Mouse (Mus musculus): ENCODE measurements around the gene Tmem106a. TPM values are rescaled to one million over a fixed set of nuclear protein-coding genes. Genes with fewer than 3 reads are reported as not detected.
"Not testable (repeated sequence)": the region's sequence is repeated elsewhere in the genome, so short reads cannot be mapped to it uniquely, and the experiment has no call there.

Gene Tmem106a
- 1 to 10 TPM; 1.5 to 2.4 TPM for total RNA-seq (2021)
- long read RNA-seq, experiment 1, partial matches to known transcripts, result 1 of 2 reads
- long read RNA-seq, experiment 1, other reads (novel, unspliced or antisense), result 0 of 2 reads
- long read RNA-seq, experiment 2, partial matches to known transcripts, result 0 of 2 reads
- long read RNA-seq, experiment 2, other reads (novel, unspliced or antisense), result 0 of 2 reads

DNA sequence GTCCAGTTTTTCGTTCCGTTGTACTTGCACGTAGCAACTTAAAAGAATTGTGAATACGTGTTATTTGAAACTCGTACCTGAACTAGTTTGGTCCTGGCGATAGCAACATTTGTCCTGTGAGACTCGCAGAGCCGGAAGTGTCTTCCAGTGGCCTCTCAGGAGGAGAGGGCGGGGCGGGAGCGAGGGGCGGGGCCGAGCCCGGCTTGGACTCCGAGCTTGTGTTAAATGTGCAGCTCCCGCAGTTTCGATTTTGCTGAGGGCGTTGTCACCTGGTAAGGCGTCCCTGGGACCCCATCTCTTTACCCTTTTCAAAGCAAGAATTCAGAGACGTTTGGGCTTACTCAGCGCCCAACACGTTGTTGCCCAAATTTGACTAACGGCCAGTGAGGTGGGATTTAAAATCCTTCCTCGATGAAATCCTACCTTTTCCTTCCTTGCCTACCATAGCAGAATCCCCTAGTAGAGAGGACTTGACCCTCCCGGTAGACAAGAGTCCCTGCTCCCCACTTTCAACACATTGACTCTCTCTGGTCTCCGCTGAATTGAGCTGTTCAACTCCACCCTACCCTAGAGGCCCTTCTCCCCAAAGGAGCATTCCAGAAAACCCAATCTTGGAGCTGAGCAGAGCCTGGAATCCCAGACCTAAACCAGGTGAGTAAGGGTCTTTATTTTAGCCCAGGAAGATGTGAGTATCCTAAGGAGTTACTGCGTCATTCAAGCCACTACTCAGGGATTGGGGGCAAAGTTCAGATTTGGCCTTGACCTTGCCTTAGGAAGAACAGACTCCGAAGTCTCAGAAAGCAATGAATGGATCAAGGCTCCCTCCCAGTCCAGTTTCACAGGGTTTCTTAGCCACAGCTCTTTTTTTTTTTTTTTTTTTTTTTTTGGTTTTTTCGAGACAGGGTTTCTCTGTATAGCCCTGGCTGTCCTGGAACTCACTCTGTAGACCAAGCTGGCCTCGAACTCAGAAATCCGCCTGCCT is at the start of gene Tmem106a:
Gene Tmem106a, plus strand, starts transcription at position 189 of the 982 bp plus-strand sequence.
- DNase-seq (ENCODE audit: low spot score), result peak; percentile 49

DNA sequence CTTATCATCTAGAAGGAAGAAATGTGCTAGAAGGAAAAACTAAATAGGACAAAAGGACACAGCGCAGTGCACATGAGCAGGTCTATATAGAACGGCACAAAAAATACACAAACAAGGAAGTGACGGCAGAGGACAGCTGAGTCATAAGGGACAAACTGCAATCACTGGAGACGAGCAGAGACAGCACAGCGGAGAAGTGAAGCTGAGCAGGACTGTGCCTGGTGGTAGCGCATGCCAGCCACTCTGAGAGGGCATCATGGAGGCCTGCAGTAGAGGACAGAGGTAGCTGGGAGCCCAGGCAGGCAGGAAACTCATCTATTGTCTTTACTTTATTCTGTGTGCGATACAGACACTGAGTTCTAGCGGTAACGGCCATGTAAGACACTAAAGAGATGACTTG is 38.5 kb upstream of the Tmem106a start:
- DNase-seq (ENCODE audit: low spot score), result no peak

DNA sequence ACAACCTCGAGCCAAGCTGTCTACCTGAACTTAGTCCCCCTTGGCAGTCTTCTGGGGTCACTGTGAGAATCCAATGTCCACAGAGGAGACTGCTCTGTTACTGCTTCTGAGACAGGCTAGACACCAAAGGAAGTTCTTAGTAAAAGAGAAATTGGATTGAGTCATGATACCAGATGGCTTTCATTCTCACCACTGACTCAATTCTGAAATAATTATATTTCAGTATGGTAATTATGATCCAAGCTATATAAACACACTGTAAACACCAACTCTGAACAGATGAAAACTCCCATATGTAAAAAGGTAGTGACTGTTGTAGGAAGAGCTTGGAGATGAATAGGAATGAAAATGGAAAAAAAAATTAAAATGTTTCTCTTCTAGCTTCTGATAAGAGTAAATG is 37.9 kb upstream of the Tmem106a start:
- no peak for DNase-seq (ENCODE audit: low spot score)

DNA sequence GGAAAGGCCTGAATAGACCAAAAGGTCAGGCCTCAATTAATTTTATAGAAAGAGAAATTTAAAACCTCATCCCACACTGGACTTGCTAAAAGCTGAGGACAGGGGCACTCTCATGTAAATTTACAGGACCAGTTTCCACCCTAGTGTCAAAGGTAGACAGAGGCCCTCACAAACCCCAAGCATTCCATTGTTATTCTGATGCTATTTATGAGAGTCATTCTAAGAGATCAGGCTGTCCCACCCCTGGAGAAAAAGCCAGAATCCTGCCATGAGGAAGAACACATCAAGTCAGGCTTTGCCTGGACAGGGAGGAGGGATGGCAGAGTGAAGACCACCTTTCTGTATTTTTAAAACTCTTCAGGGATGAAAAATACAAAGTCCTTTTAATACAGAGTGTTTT is 33.5 kb upstream of the Tmem106a start:
- DNase-seq (ENCODE audit: low spot score), result no peak

DNA sequence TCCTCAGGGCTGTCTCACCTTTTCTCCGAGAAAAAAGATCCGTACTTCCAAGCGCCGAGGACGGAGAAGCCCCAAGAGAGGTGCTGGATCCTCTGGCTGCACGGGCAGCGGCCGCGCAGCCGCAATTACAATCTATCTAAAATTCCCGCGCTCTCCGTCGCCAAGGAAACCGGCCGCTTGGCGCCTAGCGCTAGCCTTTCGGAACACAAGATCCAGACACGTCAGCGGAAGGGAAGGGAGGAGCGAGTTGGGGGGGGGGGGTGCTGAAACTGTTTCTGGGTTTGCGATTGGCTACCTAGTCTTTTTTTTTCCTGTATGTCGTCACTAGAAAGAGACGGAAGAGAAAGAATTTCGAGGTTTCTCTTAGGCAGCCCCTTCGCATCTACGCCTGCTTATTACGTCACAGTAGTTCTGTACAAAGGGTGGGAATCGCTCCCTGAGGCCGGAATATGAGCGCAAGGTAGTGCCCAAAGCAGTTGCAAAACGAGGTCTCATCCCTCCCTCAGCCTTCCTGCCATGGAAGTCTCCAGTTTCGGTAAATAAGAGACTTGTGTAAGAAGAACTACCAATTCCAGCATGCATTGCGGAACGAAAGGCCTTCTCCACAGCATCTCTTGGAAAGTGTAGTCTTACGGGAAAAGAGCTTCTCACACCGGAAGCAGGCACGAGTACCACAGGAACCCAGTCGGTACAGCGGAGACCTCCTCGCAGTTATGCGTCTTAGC is 30.1 kb upstream of the Tmem106a start, which contains the start of the genes Brca1 and Nbr1:
Gene Brca1, minus strand, starts transcription at position 205 of the 725 bp plus-strand sequence.
Gene Nbr1, plus strand, starts transcription at position 399 of the 725 bp plus-strand sequence.
- peak; percentile 89 for DNase-seq (ENCODE audit: low spot score)

DNA sequence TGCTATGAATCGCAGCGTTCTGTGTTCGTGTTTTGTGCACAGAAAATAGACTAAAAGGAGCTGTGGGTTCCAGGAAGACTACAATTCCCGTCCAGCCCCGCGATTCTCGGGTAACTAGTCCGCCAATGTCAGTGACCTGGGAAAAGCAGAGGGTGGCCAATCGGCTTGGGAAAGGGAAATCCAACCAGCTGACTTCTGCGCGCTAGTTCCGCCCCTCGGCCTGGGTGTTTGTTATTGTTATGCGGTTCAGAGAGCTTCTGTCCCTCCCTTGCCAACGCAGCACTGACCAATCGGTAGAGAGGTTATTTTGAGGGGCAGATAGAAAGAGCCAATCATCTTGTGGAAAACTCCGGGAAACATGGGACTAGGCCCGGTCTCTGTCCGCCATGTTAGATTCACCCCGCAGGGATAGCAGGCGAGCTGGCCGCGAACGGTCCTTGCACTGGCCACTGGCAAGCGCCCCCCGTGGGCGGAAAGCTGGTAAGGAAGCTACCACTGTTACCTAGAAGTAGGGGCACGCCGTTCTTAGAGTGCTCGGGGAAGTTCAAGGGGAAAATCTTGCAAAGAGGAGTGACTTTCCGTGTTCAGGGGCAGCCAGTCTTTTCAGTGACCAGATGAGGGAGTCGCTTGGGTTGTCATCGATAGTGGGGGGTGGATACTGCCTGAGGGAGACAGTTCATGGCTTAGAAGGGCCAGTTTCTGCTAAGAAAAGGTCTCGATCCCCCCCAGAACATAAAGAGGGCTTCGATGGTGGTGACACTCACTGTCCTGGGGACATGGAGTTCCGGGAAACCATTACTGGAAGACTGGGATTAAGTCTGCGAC is 29.4 kb upstream of the Tmem106a start:
- peak; percentile 98 for DNase-seq (ENCODE audit: low spot score)

DNA sequence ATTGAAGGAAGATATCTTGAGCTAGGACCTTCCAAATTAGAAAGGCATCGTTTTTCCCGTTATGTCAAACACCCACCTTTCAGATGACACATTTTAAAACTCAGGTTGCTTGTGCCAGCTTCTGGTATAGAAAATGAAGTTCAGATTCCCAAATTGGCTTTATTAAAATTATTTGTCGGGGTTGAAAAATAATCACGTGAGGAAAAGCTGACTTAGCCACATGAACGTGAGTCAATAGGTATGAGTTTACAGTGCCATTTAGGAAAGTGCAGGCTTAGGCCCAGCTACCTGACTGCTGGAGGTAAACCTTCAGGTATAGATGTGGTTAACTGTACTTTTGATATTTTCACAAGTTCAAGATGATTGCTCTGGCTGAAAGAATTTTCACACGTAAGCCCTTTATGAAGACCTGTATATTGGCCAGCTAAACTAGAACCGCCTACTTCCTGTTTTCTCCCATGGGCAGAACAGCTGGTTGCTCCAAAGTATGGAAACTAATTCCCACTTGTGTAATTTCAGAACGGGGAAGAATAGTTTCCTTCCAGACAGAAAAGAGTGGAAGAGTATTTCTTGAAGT is 28.6 kb upstream of the Tmem106a start:
- no peak for DNase-seq (ENCODE audit: low spot score)

DNA sequence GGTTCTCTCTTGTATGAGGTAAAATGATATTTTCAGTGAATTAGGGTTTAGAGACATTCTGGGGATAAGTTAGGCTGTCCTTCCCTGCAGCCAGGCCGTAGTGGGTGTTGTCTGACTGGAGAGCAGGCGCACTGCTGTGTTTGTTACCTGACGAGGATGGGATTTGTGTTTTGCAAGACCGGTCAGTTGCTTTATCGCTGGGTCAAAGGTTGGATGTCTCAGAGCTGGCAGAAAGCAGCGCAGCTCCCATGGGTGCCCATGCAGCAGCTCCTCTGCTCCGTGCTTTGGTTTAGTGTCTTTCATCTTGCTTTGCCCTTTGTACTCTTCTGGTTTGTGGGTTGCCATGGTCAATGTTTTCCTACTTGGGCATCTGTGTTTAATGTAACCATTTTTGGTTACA is 25.5 kb upstream of the Tmem106a start:
- no peak for DNase-seq (ENCODE audit: low spot score)

DNA sequence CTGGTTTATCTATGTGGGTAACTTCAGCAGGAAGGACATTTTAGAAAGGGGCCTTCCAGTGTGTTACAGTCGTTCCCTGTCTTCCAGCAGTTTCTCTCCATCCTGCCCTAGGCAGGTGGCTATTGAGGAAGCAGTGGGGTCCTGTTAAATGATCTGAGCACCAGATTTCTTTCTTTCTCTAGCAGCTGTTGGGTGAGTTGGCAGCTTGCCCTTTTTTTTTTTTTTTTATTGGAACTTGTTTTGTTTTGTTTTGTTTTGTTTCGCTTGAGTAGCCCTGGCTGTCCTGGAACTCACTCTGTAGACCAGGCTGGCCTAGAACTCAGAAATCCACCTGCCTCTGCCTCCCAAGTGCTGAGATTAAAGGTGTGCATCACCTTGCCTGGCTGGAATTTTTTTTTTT is 25.1 kb upstream of the Tmem106a start:
- no peak for DNase-seq (ENCODE audit: low spot score)

DNA sequence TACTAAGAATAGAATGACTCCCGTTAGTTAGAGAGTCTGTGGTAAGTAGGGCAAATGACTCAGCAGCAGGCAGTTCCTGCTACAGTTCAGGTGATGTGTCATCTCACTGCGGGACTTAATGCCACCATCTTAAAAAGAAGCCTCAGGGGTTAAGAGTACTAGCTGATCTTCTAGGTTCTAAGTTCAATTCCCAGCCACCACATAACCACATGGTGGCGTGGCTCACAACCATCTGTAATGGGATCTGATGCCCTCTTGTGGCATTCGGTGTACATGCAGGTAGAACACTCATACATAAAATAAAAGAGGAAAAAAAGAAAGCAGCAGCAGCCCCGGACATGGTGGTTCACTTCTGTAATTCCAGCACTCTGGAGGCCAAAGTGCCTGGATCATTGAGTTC is 19.7 kb upstream of the Tmem106a start:
- peak; percentile 40 for DNase-seq (ENCODE audit: low spot score)

DNA sequence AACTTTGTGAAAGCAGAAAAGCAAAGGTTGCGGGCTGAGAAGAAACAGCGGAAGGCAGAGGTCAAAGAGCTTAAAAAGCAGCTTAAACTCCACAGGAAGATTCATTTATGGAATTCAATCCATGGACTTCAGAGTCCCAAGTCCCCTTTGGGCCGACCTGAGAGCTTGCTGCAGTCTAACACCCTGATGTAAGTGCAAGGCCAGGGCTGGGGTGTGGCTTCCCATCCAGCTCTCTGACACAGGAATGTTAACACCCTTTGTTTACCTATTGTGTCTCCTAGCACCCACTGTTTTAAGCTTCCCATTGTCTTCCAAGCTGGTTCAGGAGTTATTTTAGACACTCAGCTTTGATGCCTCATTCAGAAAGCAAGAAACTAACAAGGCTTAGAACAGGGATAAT is 13.6 kb upstream of the Tmem106a start:
- DNase-seq (ENCODE audit: low spot score), result no peak

DNA sequence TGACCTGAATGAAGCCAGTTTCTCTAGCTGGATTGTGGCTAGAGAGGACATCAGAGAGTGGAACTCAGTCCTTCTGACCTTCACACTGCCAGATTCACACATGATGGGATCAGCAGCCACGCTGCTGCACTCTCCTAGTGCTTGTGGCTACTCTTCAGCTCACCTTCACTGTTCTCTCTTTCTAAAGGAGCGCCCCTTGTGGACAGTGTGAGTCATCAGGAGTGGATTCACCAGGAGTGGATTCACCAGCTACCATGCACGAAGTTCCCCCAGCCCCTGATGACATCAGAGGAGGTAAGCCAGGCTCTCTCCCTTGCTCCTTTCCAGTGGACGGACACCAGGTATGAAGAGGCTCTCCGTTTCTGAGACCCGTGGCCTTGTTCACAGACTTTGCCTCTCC is 5.9 kb upstream of the Tmem106a start:
- DNase-seq (ENCODE audit: low spot score), result no peak

DNA sequence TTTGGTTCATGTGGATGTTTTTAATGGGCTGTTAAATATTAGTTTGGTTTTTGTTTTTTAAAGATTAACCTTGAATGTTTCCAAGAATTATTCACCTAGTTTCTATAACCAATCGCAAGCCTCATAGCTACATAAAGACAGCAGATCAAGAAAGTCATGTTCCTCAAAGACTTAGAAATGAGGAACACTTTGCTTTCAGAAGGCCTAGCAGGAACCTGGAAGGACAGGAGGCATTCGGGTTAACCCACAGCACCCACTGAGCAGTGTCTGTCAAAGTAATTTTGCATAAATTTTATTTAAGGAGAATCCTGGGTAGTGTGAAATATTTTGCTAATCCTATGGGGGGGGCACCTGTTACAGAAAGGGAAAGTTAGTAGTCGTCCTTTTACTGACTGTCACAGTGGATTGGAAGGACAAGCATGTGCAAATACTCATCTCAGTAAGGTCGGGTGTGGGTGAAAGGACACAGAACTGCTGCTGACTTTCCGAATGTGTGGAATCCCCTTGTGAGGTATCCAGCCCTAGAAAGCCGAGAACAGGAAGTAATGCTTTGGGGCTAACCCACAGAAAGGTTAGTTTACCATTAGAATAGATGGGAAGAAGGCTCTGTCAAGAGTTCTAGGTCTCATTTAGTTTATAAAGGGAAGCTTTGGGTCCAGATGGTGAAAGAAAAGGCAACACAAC is 819 bp upstream of the Tmem106a start:
- DNase-seq (ENCODE audit: low spot score), result no peak

DNA sequence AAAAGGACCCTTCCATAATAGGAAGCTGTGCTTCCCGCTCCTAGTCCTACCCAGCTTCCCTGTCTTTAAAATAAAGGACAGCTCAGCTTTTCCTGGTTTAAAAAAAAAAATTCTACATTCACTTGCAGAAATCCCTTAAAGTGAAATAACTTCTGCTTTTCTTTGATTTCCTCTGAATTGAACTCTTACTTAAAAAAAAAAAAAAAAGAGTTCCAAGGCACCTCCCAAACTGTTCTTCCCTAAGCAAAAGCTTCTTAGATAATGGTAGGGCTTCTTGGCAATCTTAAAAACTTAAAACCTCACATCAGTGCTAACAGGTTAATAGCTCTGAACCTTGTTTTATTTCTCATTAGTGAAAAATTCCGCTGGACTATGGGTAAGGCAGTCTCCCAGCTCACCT is 1.2 kb downstream of the Tmem106a start:
- no peak for DNase-seq (ENCODE audit: low spot score)

DNA sequence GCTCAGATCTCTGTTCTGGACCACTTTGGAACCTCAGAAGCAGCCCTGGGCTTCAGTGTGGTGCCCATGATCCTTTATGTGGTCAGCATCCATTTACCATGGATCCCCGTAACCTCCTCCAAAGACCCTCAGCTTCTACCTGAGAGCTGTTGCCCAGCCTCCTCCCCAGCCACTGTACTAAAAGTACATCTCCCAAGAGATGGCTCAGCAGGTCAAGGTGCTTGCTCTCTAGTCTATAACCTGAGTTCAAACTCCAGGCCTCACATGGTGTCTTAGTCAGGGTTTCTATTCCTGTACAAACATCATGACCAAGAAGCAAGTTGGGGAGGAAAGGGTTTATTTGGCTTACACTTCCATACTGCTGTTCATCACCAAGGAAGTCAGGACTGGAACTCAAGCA is 3.0 kb downstream of the Tmem106a start:
- DNase-seq (ENCODE audit: low spot score), result not testable (repeated sequence)

DNA sequence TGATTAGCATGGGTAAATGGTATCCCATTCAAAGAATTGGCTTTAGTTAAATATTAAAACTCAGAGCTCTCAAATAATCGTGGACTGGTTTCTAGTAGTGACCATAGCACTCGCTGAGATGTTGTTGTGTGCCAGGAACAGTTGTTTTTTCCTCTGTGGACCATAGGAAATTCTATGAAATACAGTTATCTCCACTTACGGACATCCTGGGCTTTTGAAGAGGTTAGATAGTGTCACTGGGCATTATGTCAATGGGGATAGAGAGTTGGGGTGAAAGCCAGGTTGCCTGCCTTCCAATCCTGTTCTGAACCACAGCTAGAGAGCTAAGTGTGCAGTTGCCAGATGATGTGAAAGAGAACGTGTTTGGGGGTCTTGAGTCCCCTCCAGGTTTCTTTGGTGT is 3.8 kb downstream of the Tmem106a start:
- DNase-seq (ENCODE audit: low spot score), result no peak

DNA sequence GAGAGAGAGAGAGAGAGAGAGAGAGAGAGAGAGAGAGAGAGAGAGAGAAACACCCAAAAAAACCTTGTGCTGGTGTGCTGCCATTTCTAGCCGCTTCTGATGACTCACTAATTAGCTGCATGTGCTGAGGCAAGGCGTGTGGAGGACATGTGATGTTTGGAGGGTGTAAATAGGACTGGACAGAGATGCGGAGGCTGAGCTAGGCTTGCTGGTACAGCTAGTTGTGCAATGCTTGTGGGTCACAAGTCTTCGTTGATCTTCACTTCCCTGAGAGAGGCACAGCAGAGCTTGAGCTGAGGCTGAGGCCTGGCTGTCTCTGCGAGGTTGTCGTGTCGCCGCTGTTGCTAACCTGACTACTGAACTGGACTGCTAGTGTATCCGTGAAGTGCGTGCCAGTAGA is 5.6 kb downstream of the Tmem106a start:
- peak; percentile 22 for DNase-seq (ENCODE audit: low spot score)

DNA sequence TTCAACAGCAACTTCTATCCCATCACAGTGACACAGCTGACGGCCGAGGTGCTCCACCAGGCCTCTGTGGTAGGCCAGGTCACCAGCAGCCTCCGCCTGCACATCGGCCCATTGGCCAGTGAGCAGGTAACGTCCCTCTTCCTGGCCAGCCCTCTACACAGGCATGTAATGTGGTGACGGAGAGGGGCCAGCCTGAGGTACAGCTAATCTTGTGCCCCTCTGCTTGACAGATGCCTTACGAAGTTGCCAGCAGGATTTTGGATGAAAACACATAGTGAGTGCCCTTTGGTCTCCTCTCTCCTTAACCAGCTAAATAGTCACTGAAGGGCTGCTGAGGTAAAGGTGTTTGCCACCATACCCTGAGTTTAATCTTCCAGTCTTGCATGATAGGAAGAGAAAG is 6.8 kb downstream of the Tmem106a start:
- DNase-seq (ENCODE audit: low spot score), result no peak

DNA sequence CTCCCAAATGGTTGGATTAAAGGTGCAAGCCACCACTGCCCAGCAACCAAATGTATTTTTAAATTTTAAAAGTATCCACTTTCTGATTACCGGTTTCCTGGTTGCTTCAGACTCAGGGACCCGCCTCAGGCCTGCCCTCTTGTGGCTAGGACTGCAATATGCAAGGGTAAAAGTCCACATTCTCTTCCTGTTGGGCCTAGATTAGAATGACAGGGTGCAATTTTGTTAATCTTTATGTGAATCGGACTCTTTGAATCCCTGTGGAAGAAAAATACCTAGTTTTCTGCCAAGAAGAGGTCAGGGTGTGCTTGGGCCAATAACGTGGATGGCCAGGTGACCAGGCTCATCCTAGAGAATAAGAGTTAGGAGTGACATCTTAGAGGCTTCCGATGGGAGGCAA is 7.4 kb downstream of the Tmem106a start:
- DNase-seq (ENCODE audit: low spot score), result peak; percentile 41

DNA sequence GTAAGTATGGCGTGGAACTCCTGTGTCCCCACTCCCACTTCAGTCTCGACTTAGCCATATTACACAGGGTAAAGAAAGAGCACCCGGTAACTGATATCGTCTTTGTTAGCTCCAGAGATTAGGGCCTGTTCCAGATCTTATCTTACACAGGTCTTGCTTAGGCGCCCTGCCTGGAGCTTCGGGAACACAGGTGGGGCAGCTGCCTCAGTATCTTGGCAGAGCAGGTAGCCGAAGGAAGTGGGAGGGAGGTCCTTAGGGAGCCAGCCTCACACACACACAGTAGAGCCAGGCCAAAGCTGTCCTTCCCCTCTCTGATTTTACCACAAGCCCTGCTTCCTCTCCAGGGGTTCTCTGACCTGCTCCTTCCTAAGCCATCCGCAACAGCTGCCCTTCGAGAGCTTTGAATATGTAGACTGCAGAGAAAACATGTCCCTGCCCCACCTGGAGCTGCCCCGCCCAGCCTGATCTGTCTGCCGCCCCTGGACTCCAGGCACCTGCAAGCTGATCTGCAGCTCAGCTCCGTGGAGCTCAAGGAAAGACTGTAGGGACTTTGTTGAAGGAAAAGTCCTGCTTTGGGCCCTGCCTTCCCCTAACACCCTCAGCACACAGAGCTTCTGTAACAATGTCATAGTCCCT is 8.1 kb downstream of the Tmem106a start:
- DNase-seq (ENCODE audit: low spot score), result no peak
